Mouse (Mus musculus): ENCODE measurements around the gene Lhx2. TPM values are rescaled to one million over a fixed set of nuclear protein-coding genes. Genes with fewer than 3 reads are reported as not detected.

Lhx2 gene
- polyA plus RNA-seq, 1 experiment from 2014 or later = 175 TPM

DNA sequence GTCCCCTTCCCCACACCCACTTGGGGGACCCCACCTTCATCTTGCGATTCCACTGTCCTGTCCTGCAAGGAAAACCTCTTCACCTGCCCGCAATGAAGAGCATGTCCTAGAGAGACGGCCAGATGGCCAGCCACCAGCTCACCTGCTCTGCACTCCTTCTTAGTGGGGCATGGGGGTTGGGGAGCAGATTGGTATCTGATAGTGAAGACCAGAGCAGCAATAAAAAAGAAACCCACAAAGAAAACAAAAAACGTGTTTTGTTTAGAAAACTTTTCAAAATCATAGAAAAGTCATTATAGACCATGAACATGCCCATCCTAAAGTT, 40.4 kb downstream of the Lhx2 start:
- H3K9ac ChIP-seq (ENCODE audit: low read length) = no peak overlapping the region; the same call in 1 of the 2 replicates

DNA sequence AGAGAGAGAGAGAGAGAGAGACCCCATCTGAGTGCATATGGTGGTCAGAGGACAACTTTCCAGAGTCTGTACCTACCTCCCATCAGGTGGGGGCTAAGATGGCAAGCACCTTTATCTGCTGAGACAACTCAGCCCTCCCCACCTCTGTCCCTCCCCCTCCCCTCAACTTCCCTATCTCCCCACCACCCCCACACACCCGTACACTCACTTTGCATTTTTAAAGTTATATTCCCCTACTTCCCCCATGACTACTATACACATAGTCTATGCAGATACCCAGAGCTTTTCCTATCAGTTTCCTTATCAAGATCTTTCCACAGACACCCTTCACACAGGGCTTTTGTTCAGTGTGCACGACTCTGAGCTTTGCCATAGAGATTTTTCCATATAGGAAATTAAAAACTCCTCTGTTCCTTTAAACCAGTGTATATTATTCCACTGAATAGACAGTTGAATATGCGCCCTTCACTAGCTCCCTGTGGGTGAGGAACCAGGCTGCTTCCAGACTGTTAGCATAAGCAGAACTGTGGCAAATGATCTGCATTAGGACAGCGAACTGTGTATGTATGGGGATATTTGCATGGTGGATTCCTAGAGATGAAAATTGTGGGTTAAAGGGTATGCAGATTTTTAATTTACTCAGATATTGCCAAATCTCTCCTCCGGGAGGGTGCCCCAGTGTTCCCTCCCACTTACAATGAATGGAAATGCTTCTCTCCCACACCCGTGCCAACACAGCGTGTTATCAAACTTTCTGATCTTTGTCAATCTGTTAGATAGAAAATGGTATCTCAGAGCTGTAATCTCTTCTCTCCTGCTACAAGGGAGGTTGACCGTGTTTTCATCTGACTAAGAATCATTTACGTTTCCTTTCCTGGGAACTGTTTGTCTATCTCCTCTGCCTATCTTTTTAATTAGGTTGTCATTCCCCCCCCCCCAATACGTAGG, 41.3 kb downstream of the Lhx2 start:
- Histone ChIP-seq H3K4me2 (ENCODE audit: low read depth, low read length, severe bottlenecking) (no peak overlapping the region), H3K27ac (ENCODE audit: low read depth, low read length) (no peak overlapping the region), H3K4me1 (replicated peaks; ENCODE audit: control insufficient read depth, insufficient read depth, low read length) (peaks cover 13% of the 10 kb centered on the region), H3K9me3 (ENCODE audit: control insufficient read depth, low read length) (no peaks in the 10 kb centered on the region), H3K27me3 (ENCODE audit: control insufficient read depth, insufficient read depth, low read length) (peaks cover 12% of the 10 kb centered on the region), H3K9ac (ENCODE audit: low read length) (no peak overlapping the region), H3K4me3 (ENCODE audit: low read depth, low read length) (no peak overlapping the region), H3K36me3 (ENCODE audit: control insufficient read depth, insufficient read depth, low read length) (no peaks in the 10 kb centered on the region)
- no peak for ATAC-seq (replicated peaks; ENCODE audit: low FRiP score)
- 67% methylated on average over 10 of the region's 10 CpGs for WGBS
- DNase-seq (ENCODE audit: low spot score) = no peak

More for the DNA sequence above, 40.4 kb downstream of the Lhx2 start:
- no peak overlapping the region for H3K4me3 ChIP-seq (ENCODE audit: low read depth, low read length)
- peaks cover 13% of the 10 kb centered on the region for H3K4me1 ChIP-seq (replicated peaks; ENCODE audit: control insufficient read depth, insufficient read depth, low read length)
- H3K27me3 ChIP-seq (ENCODE audit: control insufficient read depth, insufficient read depth, low read length) = peaks cover 12% of the 10 kb centered on the region
- H3K27ac ChIP-seq (ENCODE audit: low read depth, low read length) = no peak overlapping the region
- H3K36me3 ChIP-seq (ENCODE audit: control insufficient read depth, insufficient read depth, low read length) = no peaks in the 10 kb centered on the region
- H3K9me3 ChIP-seq (ENCODE audit: control insufficient read depth, low read length) = no peaks in the 10 kb centered on the region
- 15% methylated on average over 4 of the region's 4 CpGs for WGBS
- DNase-seq (ENCODE audit: low spot score) (no peak), ATAC-seq (replicated peaks; ENCODE audit: low FRiP score) (no peak)
- H3K4me2 ChIP-seq (ENCODE audit: low read depth, low read length, severe bottlenecking) = peak overlapping the region; percentile 39

DNA sequence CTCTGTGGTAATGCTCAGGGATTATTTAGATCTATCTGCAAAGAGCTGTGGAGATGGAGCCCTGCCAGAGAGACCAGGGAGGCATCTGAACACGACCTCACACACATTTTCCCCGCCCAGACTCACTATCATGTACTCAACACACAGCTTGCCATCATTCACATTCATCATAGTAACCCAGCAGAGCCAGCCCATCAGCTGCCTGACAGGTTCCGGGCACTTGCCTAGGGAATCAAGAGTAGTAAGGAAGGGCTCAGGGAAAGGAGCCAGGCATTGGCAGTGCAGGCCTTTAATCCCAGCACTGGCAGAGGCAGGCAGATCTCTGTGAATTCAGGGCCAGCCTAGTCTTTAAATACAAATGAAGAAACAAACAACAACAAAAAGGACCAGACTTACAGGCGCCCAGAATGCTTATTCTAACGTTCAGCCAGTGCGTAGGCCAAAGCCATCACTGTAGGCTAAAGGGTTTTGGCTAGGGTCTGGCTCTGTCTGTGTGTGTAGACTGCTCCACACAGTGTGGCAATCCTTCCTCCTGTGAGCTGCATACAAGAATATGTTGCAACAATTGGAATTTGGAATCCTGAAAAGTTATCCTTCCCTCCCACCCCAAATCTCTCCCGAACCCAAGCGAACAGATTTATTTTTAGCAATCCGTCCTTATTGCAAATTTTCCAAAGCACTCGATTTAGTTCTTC, 48.6 kb downstream of the Lhx2 start:
- no peaks in the 10 kb centered on the region for H3K4me1 ChIP-seq (replicated peaks; ENCODE audit: control insufficient read depth, insufficient read depth, low read length)
- no peak for DNase-seq (ENCODE audit: low spot score)
- no peaks in the 10 kb centered on the region for H3K27me3 ChIP-seq (ENCODE audit: control insufficient read depth, insufficient read depth, low read length)
- no peak overlapping the region for H3K9ac ChIP-seq (ENCODE audit: low read length)
- H3K27ac ChIP-seq (ENCODE audit: low read depth, low read length) = no peak overlapping the region
- H3K36me3 ChIP-seq (ENCODE audit: control insufficient read depth, insufficient read depth, low read length) = no peaks in the 10 kb centered on the region
- WGBS = 87% methylated on average over 10 of the region's 10 CpGs
- no peak for ATAC-seq (replicated peaks; ENCODE audit: low FRiP score)
- no peak overlapping the region for H3K4me2 ChIP-seq (ENCODE audit: low read depth, low read length, severe bottlenecking)
- H3K9me3 ChIP-seq (ENCODE audit: control insufficient read depth, low read length) = no peaks in the 10 kb centered on the region
- no peak overlapping the region for H3K4me3 ChIP-seq (ENCODE audit: low read depth, low read length)

DNA sequence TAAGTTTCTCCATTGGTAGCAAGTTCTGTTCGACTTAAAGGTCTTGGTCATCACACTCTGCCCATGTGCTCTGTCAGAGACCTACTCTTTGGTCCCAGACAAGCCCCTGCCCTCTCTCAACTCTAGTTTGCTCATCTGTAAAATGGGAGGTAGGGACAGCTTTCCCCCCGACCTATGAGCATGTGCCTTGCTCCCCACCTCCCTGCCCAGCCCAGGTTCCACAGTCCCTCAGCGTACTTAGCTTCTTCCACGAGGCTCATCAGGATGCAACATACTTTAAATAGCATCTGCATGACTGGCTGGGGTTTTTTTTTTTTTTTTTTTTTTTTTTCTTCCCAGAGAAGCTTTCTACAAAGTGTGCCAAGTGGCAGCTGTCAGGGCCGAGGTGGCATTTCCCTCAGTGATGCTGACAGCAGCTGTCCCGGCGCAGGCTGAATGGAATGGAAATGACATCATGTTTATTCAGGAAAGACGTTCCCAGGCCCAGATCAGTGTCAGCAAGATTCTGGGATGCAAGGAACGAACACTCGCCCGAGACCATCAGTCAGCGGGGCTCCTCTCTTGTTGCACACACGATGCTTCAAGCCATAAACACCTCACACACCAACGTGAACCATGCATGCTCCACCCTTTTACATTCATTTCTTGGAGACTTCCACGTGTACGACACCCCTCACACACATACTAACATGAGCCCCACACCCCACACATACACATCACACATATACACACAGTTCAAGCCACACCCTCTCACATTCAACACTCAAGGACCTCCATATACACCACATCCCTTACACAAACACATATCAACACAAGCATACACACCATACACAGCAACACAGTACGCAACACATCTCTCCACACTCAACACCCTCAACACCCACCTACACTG, 56.1 kb downstream of the Lhx2 start:
- Histone ChIP-seq H3K4me2 (ENCODE audit: low read depth, low read length, severe bottlenecking) (no peak overlapping the region), H3K4me1 (replicated peaks; ENCODE audit: control insufficient read depth, insufficient read depth, low read length) (no peaks in the 10 kb centered on the region), H3K36me3 (ENCODE audit: control insufficient read depth, insufficient read depth, low read length) (no peaks in the 10 kb centered on the region), H3K27ac (ENCODE audit: low read depth, low read length) (no peak overlapping the region), H3K9me3 (ENCODE audit: control insufficient read depth, low read length) (no peaks in the 10 kb centered on the region), H3K9ac (ENCODE audit: low read length) (no peak overlapping the region), H3K4me3 (ENCODE audit: low read depth, low read length) (no peak overlapping the region), H3K27me3 (ENCODE audit: control insufficient read depth, insufficient read depth, low read length) (no peaks in the 10 kb centered on the region)
- ATAC-seq (replicated peaks; ENCODE audit: low FRiP score) = no peak
- no peak for DNase-seq (ENCODE audit: low spot score)
- 80% methylated on average over 17 of the region's 17 CpGs for WGBS

DNA sequence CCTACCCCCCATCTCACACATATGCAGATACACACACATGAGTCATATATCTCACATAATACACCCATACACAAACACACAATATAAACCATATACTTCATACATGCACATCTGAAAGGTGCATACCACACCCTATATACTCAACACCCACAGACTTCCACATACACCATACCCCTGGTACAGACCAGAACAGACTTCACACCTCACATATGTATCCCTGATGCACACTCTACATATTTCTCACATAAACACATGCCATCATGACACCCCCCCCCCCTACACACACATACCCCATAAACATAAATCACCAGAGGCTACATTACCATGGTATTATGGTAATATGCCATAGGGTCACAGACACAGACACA, 56.8 kb downstream of the Lhx2 start:
- H3K9me3 ChIP-seq (ENCODE audit: control insufficient read depth, low read length) = no peaks in the 10 kb centered on the region
- H3K4me1 ChIP-seq (replicated peaks; ENCODE audit: control insufficient read depth, insufficient read depth, low read length) = no peaks in the 10 kb centered on the region
- no peak overlapping the region for H3K4me3 ChIP-seq (ENCODE audit: low read depth, low read length)
- H3K36me3 ChIP-seq (ENCODE audit: control insufficient read depth, insufficient read depth, low read length) = no peaks in the 10 kb centered on the region
- no peak for DNase-seq (ENCODE audit: low spot score)
- no peak overlapping the region for H3K9ac ChIP-seq (ENCODE audit: low read length)
- H3K27me3 ChIP-seq (ENCODE audit: control insufficient read depth, insufficient read depth, low read length) = no peaks in the 10 kb centered on the region
- no peak for ATAC-seq (replicated peaks; ENCODE audit: low FRiP score)
- no peak overlapping the region for H3K4me2 ChIP-seq (ENCODE audit: low read depth, low read length, severe bottlenecking)
- no peak overlapping the region for H3K27ac ChIP-seq (ENCODE audit: low read depth, low read length)

DNA sequence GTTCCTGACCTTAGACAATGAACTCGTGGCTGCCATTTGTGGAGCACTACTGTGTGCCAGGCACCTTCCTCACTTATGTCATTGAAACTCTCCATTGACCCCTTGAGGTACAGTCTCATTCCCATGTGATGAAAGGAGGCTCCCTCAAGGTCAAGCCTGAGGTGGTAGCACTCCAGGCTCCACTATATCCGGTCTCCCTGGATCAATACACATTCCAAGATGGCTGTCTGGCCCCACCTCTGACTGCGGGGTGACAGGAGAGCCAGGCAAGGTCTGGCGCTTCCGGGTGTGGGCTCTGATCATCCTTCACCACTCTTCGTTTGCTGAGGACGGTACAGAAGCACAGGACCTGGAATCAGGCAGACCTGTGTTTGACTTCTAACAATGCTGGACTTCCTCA, 58.2 kb downstream of the Lhx2 start:
- ATAC-seq (replicated peaks; ENCODE audit: low FRiP score) (no peak), DNase-seq (ENCODE audit: low spot score) (no peak)
- Histone ChIP-seq H3K9ac (ENCODE audit: low read length) (no peak overlapping the region), H3K9me3 (ENCODE audit: control insufficient read depth, low read length) (no peaks in the 10 kb centered on the region), H3K4me3 (ENCODE audit: low read depth, low read length) (no peak overlapping the region), H3K27ac (ENCODE audit: low read depth, low read length) (no peak overlapping the region), H3K4me2 (ENCODE audit: low read depth, low read length, severe bottlenecking) (no peak overlapping the region), H3K27me3 (ENCODE audit: control insufficient read depth, insufficient read depth, low read length) (no peaks in the 10 kb centered on the region), H3K36me3 (ENCODE audit: control insufficient read depth, insufficient read depth, low read length) (no peaks in the 10 kb centered on the region), H3K4me1 (replicated peaks; ENCODE audit: control insufficient read depth, insufficient read depth, low read length) (no peaks in the 10 kb centered on the region)
- WGBS = 86% methylated on average over 7 of the region's 7 CpGs

DNA sequence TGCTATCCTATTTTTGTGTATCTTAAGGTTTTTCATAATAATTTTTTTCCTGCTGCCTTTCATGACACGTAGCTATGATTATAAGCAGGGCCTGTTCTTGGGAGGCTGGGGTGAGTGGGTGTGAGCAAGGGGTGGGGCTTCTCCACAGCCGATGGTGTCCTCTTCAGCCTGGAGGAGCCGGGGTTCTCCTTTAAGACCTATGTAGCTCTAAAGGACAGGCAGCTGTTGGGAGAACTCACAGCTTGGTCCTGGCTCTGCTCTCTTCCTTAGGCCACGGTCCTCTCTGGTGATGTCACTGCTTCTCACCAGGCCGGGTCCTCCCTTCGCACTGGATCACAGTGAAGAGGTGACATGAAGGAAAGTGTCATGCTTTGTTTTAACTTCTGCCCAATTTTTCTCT, 58.8 kb downstream of the Lhx2 start:
- Histone ChIP-seq H3K4me3 (ENCODE audit: low read depth, low read length) (no peak overlapping the region), H3K4me2 (ENCODE audit: low read depth, low read length, severe bottlenecking) (no peak overlapping the region), H3K27me3 (ENCODE audit: control insufficient read depth, insufficient read depth, low read length) (no peaks in the 10 kb centered on the region), H3K9ac (ENCODE audit: low read length) (no peak overlapping the region), H3K4me1 (replicated peaks; ENCODE audit: control insufficient read depth, insufficient read depth, low read length) (no peaks in the 10 kb centered on the region), H3K36me3 (ENCODE audit: control insufficient read depth, insufficient read depth, low read length) (no peaks in the 10 kb centered on the region), H3K9me3 (ENCODE audit: control insufficient read depth, low read length) (no peaks in the 10 kb centered on the region), H3K27ac (ENCODE audit: low read depth, low read length) (no peak overlapping the region)
- no peak for DNase-seq (ENCODE audit: low spot score)
- no peak for ATAC-seq (replicated peaks; ENCODE audit: low FRiP score)
- WGBS = 72% methylated on average over 6 of the region's 6 CpGs

DNA sequence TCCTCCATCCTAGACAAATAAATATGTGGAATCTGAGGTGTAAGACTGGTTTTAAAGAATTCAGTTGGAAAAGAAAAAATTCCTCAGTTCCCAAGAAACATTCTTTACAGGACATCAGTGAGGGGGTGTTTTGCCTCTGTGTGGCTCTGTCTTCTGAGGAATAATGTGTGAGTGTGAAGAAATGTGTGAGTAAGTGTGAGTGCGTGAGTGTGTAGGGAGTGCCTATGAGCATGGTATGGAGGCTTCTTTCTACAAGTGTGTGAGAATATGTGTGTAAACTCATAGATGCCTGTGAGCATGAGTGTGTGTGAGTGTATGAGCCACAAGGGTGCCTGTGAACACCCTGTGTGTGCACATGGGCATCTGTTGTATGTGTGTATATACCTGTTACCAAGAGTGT, 63.5 kb downstream of the Lhx2 start:
- no peaks in the 10 kb centered on the region for H3K4me1 ChIP-seq (replicated peaks; ENCODE audit: control insufficient read depth, insufficient read depth, low read length)
- no peaks in the 10 kb centered on the region for H3K36me3 ChIP-seq (ENCODE audit: control insufficient read depth, insufficient read depth, low read length)
- H3K27me3 ChIP-seq (ENCODE audit: control insufficient read depth, insufficient read depth, low read length) = no peaks in the 10 kb centered on the region
- no peak for ATAC-seq (replicated peaks; ENCODE audit: low FRiP score)
- no peak overlapping the region for H3K4me2 ChIP-seq (ENCODE audit: low read depth, low read length, severe bottlenecking)
- H3K9me3 ChIP-seq (ENCODE audit: control insufficient read depth, low read length) = no peaks in the 10 kb centered on the region
- H3K9ac ChIP-seq (ENCODE audit: low read length) = no peak overlapping the region
- 98% methylated on average over 1 of the region's 1 CpGs for WGBS
- H3K27ac ChIP-seq (ENCODE audit: low read depth, low read length) = no peak overlapping the region
- DNase-seq (ENCODE audit: low spot score) = no peak
- no peak overlapping the region for H3K4me3 ChIP-seq (ENCODE audit: low read depth, low read length)
